Comparison of ENCODE assay signal across 8 mouse cellular contexts in genomic region chr4:28176771-28177170, GRCm38 (mm10).
DNase-seq lines count a peak whose midpoint lies in the region; ATAC-seq and TF ChIP-seq lines count a peak whose summit lies in the region.

No protein-coding gene starts in this region.

- peak; percentile 21 for DNase-seq in kidney, adult 2 months
- no peak for DNase-seq in kidney, adult 8-10 months
- peak; percentile 14 for DNase-seq in Muller cell, postnatal 12 days (ENCODE audit: inconsistent ontology term)
- peak; percentile 57 for DNase-seq in fibroblast of lung, adult 2 months (ENCODE audit: low read depth)
- DNase-seq in hindbrain, postnatal 0 days (ENCODE audit: low spot score) = peak; percentile 84
- peak; percentile 79 for DNase-seq in skeletal muscle tissue, adult 2 months (ENCODE audit: low read depth, low spot score)
- no peak for DNase-seq in left cerebral cortex, adult 2 months (ENCODE audit: extremely low spot score in 1 of 2, low spot score in 2 of 2)

- 71% methylated on average over 3 of the region's 3 CpGs for WGBS in kidney, adult 2 months
- WGBS in hindbrain, postnatal 0 days = 75% methylated on average over 3 of the region's 3 CpGs
- whole genome bisulfite sequencing in lung, embryonic 16.5 days = 75% methylated on average over 3 of the region's 3 CpGs

- TF ChIP-seq POLR2A in kidney, adult 2 months (IDR thresholded peaks at IDR 0.05; ENCODE audit: low read depth, low read length) = no peak

- H3K9ac ChIP-seq in hindbrain, postnatal 0 days (replicated peaks; ENCODE audit: low read length) = no peak overlapping the region
- H3K9ac ChIP-seq in lung, embryonic 16.5 days (ENCODE audit: low read length) = no peak overlapping the region

- H3K9me3 ChIP-seq in hindbrain, postnatal 0 days (ENCODE audit: low read length) = no peaks in the 10 kb centered on the region
- no peaks in the 10 kb centered on the region for H3K9me3 ChIP-seq in lung, embryonic 16.5 days (ENCODE audit: control insufficient read depth, low read length)

- H3K27ac ChIP-seq in kidney, adult 2 months (ENCODE audit: insufficient read depth, low read depth, low read length) = no peak overlapping the region
- no peak overlapping the region for H3K27ac ChIP-seq in hindbrain, postnatal 0 days
- no peak overlapping the region for H3K27ac ChIP-seq in lung, embryonic 16.5 days (ENCODE audit: low read length)
- H3K27ac ChIP-seq in left cerebral cortex, adult 2 months = no peak overlapping the region

- no peak overlapping the region for H3K4me3 ChIP-seq in kidney, adult 2 months (ENCODE audit: insufficient read depth, low read depth, low read length)
- no peak overlapping the region for H3K4me3 ChIP-seq in hindbrain, postnatal 0 days (ENCODE audit: low read length)
- H3K4me3 ChIP-seq in lung, embryonic 16.5 days (ENCODE audit: low read length) = no peak overlapping the region
- no peak overlapping the region for H3K4me3 ChIP-seq in left cerebral cortex, adult 2 months

- H3K27me3 ChIP-seq in kidney, adult 2 months (replicated peaks; ENCODE audit: control insufficient read depth, insufficient read depth, low read length) = no peaks in the 10 kb centered on the region
- no peaks in the 10 kb centered on the region for H3K27me3 ChIP-seq in hindbrain, postnatal 0 days (ENCODE audit: insufficient read depth, low read length)
- no peaks in the 10 kb centered on the region for H3K27me3 ChIP-seq in lung, embryonic 16.5 days (ENCODE audit: control insufficient read depth, insufficient read depth, low read depth, low read length)

- peaks cover 2% of the 10 kb centered on the region for H3K36me3 ChIP-seq in kidney, adult 2 months (ENCODE audit: control insufficient read depth, insufficient read depth, low read length)
- no peaks in the 10 kb centered on the region for H3K36me3 ChIP-seq in hindbrain, postnatal 0 days (ENCODE audit: insufficient read depth, low read length)
- H3K36me3 ChIP-seq in lung, embryonic 16.5 days (ENCODE audit: control insufficient read depth, insufficient read depth, low read length) = no peaks in the 10 kb centered on the region

- no peak for TF ChIP-seq CTCF in kidney, adult 2 months (conservative IDR thresholded peaks at IDR 0.05; ENCODE audit: insufficient read depth, insufficient read length, low read depth, low read length)
- TF ChIP-seq CTCF in hindbrain, postnatal 0 days (IDR thresholded peaks at IDR 0.05; ENCODE audit: low read depth) = no peak
- TF ChIP-seq CTCF in left cerebral cortex, adult 2 months (IDR thresholded peaks at IDR 0.05) = no peak

- no peak overlapping the region for H3K4me2 ChIP-seq in hindbrain, postnatal 0 days (ENCODE audit: low read depth, low read length)
- no peak overlapping the region for H3K4me2 ChIP-seq in lung, embryonic 16.5 days (ENCODE audit: low read depth, low read length)

- peak; percentile 97 for ATAC-seq in hindbrain, postnatal 0 days
- ATAC-seq in lung, embryonic 16.5 days (ENCODE audit: low read depth) = peak; percentile 95

- intact Hi-C loops in left cerebral cortex, adult 2 months (cut with DNase I) = no loop called here

- H3K4me1 ChIP-seq in kidney, adult 2 months (ENCODE audit: control insufficient read depth, insufficient read depth, low read length) = no peaks in the 10 kb centered on the region
- H3K4me1 ChIP-seq in hindbrain, postnatal 0 days (ENCODE audit: insufficient read depth, low read length) = no peaks in the 10 kb centered on the region
- no peaks in the 10 kb centered on the region for H3K4me1 ChIP-seq in lung, embryonic 16.5 days (replicated peaks; ENCODE audit: control insufficient read depth, insufficient read depth, low read length)

Comparison
In these comparisons a context has a peak if more than half of its experiments do, and no peak if none do; other contexts are left out.
1. DNase-seq: peak in kidney, adult 2 months (single experiment), Muller cell, postnatal 12 days (single experiment), fibroblast of lung, adult 2 months (single experiment), hindbrain, postnatal 0 days (single experiment) and skeletal muscle tissue, adult 2 months (single experiment); none in kidney, adult 8-10 months (0 of 2) and left cerebral cortex, adult 2 months (0 of 2).